Mouse (Mus musculus): ENCODE data around the gene Tbcb. TPM values are rescaled to one million over a fixed set of nuclear protein-coding genes. Genes with fewer than 3 reads are reported as not detected.
A peak's percentile ranks its signal among the peaks of the same experiment; 100 is the strongest.

Gene Tbcb
- polyA plus RNA-seq, 1 experiment = 90.0 TPM

GRCm38 (mm10) chr7:30278911-30279310, 46.8 kb upstream of the Tbcb start:
- H3K27ac ChIP-seq (ENCODE audit: insufficient read depth, low read length) = peak overlapping the region; percentile 81
- no peak overlapping the region for H3K4me3 ChIP-seq (ENCODE audit: low read depth, low read length)
- TF ChIP-seq POLR2A (IDR thresholded peaks at IDR 0.05; ENCODE audit: insufficient read depth, low read length) (no peak), CTCF (IDR thresholded peaks at IDR 0.05; ENCODE audit: low read depth, low read length) (no peak), EP300 (IDR thresholded peaks at IDR 0.05; ENCODE audit: insufficient read depth, low read depth, low read length) (no peak)
- no peaks in the 10 kb centered on the region for H3K36me3 ChIP-seq (ENCODE audit: control insufficient read depth, insufficient read depth, low read length, poor library complexity, severe bottlenecking)
- H3K4me1 ChIP-seq (ENCODE audit: control insufficient read depth, insufficient read depth, low read length) = peaks cover 2% of the 10 kb centered on the region
- no peaks in the 10 kb centered on the region for H3K9me3 ChIP-seq (replicated peaks; ENCODE audit: control insufficient read depth, insufficient read depth, low read length, poor library complexity, severe bottlenecking)
- no peaks in the 10 kb centered on the region for H3K27me3 ChIP-seq (ENCODE audit: control insufficient read depth, insufficient read depth, low read length, poor library complexity, severe bottlenecking)
- H3K9ac ChIP-seq (ENCODE audit: low read depth, poor library complexity, severe bottlenecking) = no peak overlapping the region

GRCm38 (mm10) chr7:30274383-30274782, 42.3 kb upstream of the Tbcb start:
- H3K4me1 ChIP-seq (ENCODE audit: control insufficient read depth, insufficient read depth, low read length) = no peaks in the 10 kb centered on the region
- H3K9ac ChIP-seq (ENCODE audit: low read depth, poor library complexity, severe bottlenecking) = no peak overlapping the region
- H3K36me3 ChIP-seq (ENCODE audit: control insufficient read depth, insufficient read depth, low read length, poor library complexity, severe bottlenecking) = peaks cover 8% of the 10 kb centered on the region; the same call in 1 of the 2 replicates
- TF ChIP-seq EP300 (IDR thresholded peaks at IDR 0.05; ENCODE audit: insufficient read depth, low read depth, low read length) (no peak), CTCF (IDR thresholded peaks at IDR 0.05; ENCODE audit: low read depth, low read length) (no peak), POLR2A (IDR thresholded peaks at IDR 0.05; ENCODE audit: insufficient read depth, low read length) (no peak)
- no peaks in the 10 kb centered on the region for H3K27me3 ChIP-seq (ENCODE audit: control insufficient read depth, insufficient read depth, low read length, poor library complexity, severe bottlenecking)
- H3K27ac ChIP-seq (ENCODE audit: insufficient read depth, low read length) = no peak overlapping the region
- no peak overlapping the region for H3K4me3 ChIP-seq (ENCODE audit: low read depth, low read length)
- no peaks in the 10 kb centered on the region for H3K9me3 ChIP-seq (replicated peaks; ENCODE audit: control insufficient read depth, insufficient read depth, low read length, poor library complexity, severe bottlenecking)

- H3K9ac ChIP-seq (ENCODE audit: low read depth, poor library complexity, severe bottlenecking) = no peak overlapping the region
- no peak overlapping the region for H3K27ac ChIP-seq (ENCODE audit: insufficient read depth, low read length)
- peaks cover 18% of the 10 kb centered on the region for H3K36me3 ChIP-seq (ENCODE audit: control insufficient read depth, insufficient read depth, low read length, poor library complexity, severe bottlenecking)
- peaks cover 2% of the 10 kb centered on the region for H3K4me1 ChIP-seq (ENCODE audit: control insufficient read depth, insufficient read depth, low read length)
- no peaks in the 10 kb centered on the region for H3K9me3 ChIP-seq (replicated peaks; ENCODE audit: control insufficient read depth, insufficient read depth, low read length, poor library complexity, severe bottlenecking)
- TF ChIP-seq POLR2A (IDR thresholded peaks at IDR 0.05; ENCODE audit: insufficient read depth, low read length) = no peak
- H3K27me3 ChIP-seq (ENCODE audit: control insufficient read depth, insufficient read depth, low read length, poor library complexity, severe bottlenecking) = no peaks in the 10 kb centered on the region
- H3K4me3 ChIP-seq (ENCODE audit: low read depth, low read length) = no peak overlapping the region
Observed at GRCm38 (mm10) chr7:30269641-30270040, 37.6 kb upstream of the Tbcb start.

- H3K27me3 ChIP-seq (ENCODE audit: control insufficient read depth, insufficient read depth, low read length, poor library complexity, severe bottlenecking) = no peaks in the 10 kb centered on the region
- no peak overlapping the region for H3K27ac ChIP-seq (ENCODE audit: insufficient read depth, low read length)
- TF ChIP-seq POLR2A (IDR thresholded peaks at IDR 0.05; ENCODE audit: insufficient read depth, low read length) = no peak
- no peak for TF ChIP-seq CTCF (IDR thresholded peaks at IDR 0.05; ENCODE audit: low read depth, low read length)
- no peak for TF ChIP-seq EP300 (IDR thresholded peaks at IDR 0.05; ENCODE audit: insufficient read depth, low read depth, low read length)
- no peaks in the 10 kb centered on the region for H3K9me3 ChIP-seq (replicated peaks; ENCODE audit: control insufficient read depth, insufficient read depth, low read length, poor library complexity, severe bottlenecking)
- no peak overlapping the region for H3K4me3 ChIP-seq (ENCODE audit: low read depth, low read length)
- peaks cover 2% of the 10 kb centered on the region for H3K4me1 ChIP-seq (ENCODE audit: control insufficient read depth, insufficient read depth, low read length)
- H3K9ac ChIP-seq (ENCODE audit: low read depth, poor library complexity, severe bottlenecking) = no peak overlapping the region
- H3K36me3 ChIP-seq (ENCODE audit: control insufficient read depth, insufficient read depth, low read length, poor library complexity, severe bottlenecking) = peaks cover 24% of the 10 kb centered on the region
Observed at GRCm38 (mm10) chr7:30266780-30267179, 34.7 kb upstream of the Tbcb start.

DNA sequence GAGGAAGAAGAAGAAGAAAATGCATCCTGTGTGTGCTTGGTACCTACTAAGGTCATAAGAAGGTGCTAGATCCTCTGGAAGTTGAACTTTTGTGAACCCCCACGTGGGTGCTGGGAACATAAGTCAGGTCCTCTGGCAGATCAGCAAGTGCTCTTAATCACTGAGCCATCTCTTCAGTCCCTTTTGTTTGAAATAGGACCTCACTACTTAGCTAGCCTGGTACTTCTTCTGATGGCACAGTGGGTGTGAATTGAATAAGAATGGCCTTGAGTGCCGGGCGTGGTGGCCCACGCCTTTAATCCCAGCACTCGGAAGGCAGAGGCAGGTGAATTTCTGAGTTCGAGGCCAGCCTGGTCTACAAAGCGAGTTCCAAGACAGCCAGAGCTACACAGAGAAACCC, 33.9 kb upstream of the Tbcb start:
- Histone ChIP-seq H3K36me3 (ENCODE audit: control insufficient read depth, insufficient read depth, low read length, poor library complexity, severe bottlenecking) (peaks cover 31% of the 10 kb centered on the region), H3K27me3 (ENCODE audit: control insufficient read depth, insufficient read depth, low read length, poor library complexity, severe bottlenecking) (no peaks in the 10 kb centered on the region), H3K9me3 (replicated peaks; ENCODE audit: control insufficient read depth, insufficient read depth, low read length, poor library complexity, severe bottlenecking) (no peaks in the 10 kb centered on the region), H3K9ac (ENCODE audit: low read depth, poor library complexity, severe bottlenecking) (no peak overlapping the region), H3K4me1 (ENCODE audit: control insufficient read depth, insufficient read depth, low read length) (peaks cover 2% of the 10 kb centered on the region), H3K4me3 (ENCODE audit: low read depth, low read length) (no peak overlapping the region), H3K27ac (ENCODE audit: insufficient read depth, low read length) (no peak overlapping the region)
- TF ChIP-seq EP300 (IDR thresholded peaks at IDR 0.05; ENCODE audit: insufficient read depth, low read depth, low read length) = peak; percentile 55; the same call in 1 of the 2 replicates
- no peak for TF ChIP-seq POLR2A (IDR thresholded peaks at IDR 0.05; ENCODE audit: insufficient read depth, low read length)
- no peak for TF ChIP-seq CTCF (IDR thresholded peaks at IDR 0.05; ENCODE audit: low read depth, low read length)

DNA sequence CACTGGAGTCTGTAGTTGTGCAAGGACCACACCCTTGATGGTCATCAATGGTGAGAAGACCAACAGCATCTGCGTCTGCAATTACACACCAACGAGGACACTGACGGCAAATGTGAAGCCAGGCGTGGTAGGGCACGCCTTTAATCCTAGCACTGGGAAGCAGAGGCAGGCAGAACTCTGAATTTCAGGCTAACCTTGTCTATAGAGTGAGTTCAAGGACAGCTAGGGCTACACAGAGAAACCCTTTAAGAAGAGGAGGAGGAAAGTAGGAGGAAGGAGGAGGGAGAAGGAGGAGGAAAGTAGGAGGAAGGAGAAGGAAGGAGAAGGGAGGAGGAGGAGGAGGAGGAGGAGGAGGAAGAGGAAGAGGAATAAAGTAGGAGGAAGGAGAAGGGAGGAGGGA, 33.5 kb upstream of the Tbcb start:
- Histone ChIP-seq H3K27ac (ENCODE audit: insufficient read depth, low read length) (no peak overlapping the region), H3K9ac (ENCODE audit: low read depth, poor library complexity, severe bottlenecking) (no peak overlapping the region), H3K36me3 (ENCODE audit: control insufficient read depth, insufficient read depth, low read length, poor library complexity, severe bottlenecking) (peaks cover 32% of the 10 kb centered on the region), H3K4me1 (ENCODE audit: control insufficient read depth, insufficient read depth, low read length) (peaks cover 2% of the 10 kb centered on the region), H3K27me3 (ENCODE audit: control insufficient read depth, insufficient read depth, low read length, poor library complexity, severe bottlenecking) (no peaks in the 10 kb centered on the region), H3K4me3 (ENCODE audit: low read depth, low read length) (no peak overlapping the region), H3K9me3 (replicated peaks; ENCODE audit: control insufficient read depth, insufficient read depth, low read length, poor library complexity, severe bottlenecking) (no peaks in the 10 kb centered on the region)
- no peak for TF ChIP-seq POLR2A (IDR thresholded peaks at IDR 0.05; ENCODE audit: insufficient read depth, low read length)
- TF ChIP-seq EP300 (IDR thresholded peaks at IDR 0.05; ENCODE audit: insufficient read depth, low read depth, low read length) = no peak
- no peak for TF ChIP-seq CTCF (IDR thresholded peaks at IDR 0.05; ENCODE audit: low read depth, low read length)

All from ES-Bruce4 (cell line).